Mouse (Mus musculus) megakaryocyte, embryonic 14.5 days (primary cell): Measurements from ENCODE around the gene Fbrsl1. TPM values are rescaled to one million over a fixed set of nuclear protein-coding genes. Genes with fewer than 3 reads are reported as not detected.

Experiments used
- H3K27me3 ChIP-seq: replicated peaks from 2 replicates; pipeline ENCODE3; 2012; ENCODE audit warnings: inconsistent platforms
- H3K36me3 ChIP-seq: replicated peaks from 2 replicates; pipeline ENCODE3; 2012; ENCODE audit warnings: low read length, inconsistent platforms, mixed read lengths
- H3K4me1 ChIP-seq: 2 replicates; pipeline ENCODE4 v1.6.1; 2012; ENCODE audit warnings: inconsistent platforms
- H3K4me3 ChIP-seq: replicated peaks from 2 replicates; pipeline ENCODE3; 2012; ENCODE audit warnings: moderate library complexity, mild to moderate bottlenecking, inconsistent platforms
- H3K9me3 ChIP-seq: 2 replicates; pipeline ENCODE4 v1.6.1; 2012; ENCODE audit warnings: inconsistent platforms
- FLI1 ChIP-seq: IDR thresholded peaks from 2 replicates; pipeline ENCODE4 v1.6.1; 2012; ENCODE audit warnings: low read length, inconsistent platforms, mixed read lengths
- GATA1 ChIP-seq: IDR thresholded peaks from 3 replicates; pipeline ENCODE4 v1.6.1; 2012; ENCODE audit warnings: mixed read lengths, low read length, inconsistent platforms, borderline replicate concordance
- polyA plus RNA-seq: library from polyadenylated mRNA; stranded (reverse); fragments of >175 nt; gene quantifications from 2 replicates; pipeline ENCODE4 v1.2.3, GENCODE M21; 2012; ENCODE audit warnings: low replicate concordance; ENCODE audit not compliant: insufficient read depth

The Fbrsl1 gene
- polyA plus RNA-seq, 1 experiment: 66.5 TPM

- H3K36me3 ChIP-seq: peaks cover 47% of the 10 kb centered on the region
- no peak overlapping the region for H3K4me3 ChIP-seq
- H3K4me1 ChIP-seq: peaks cover 45% of the 10 kb centered on the region
- H3K27me3 ChIP-seq: peaks cover 8% of the 10 kb centered on the region
- H3K9me3 ChIP-seq: no peaks in the 10 kb centered on the region
- no peak for TF ChIP-seq FLI1
- TF ChIP-seq GATA1: no peak
These were observed 55.6 kb downstream of the Fbrsl1 start for GRCm38 (mm10) chr5:110392727-110393126.

GRCm38 (mm10) chr5:110390631-110391030 lies 57.7 kb downstream of the Fbrsl1 start:
- Histone ChIP-seq H3K36me3 (peaks cover 33% of the 10 kb centered on the region), H3K27me3 (peaks cover 29% of the 10 kb centered on the region), H3K4me1 (peaks cover 63% of the 10 kb centered on the region), H3K4me3 (no peak overlapping the region), H3K9me3 (no peaks in the 10 kb centered on the region)
- TF ChIP-seq FLI1 (no peak), GATA1 (no peak)

GRCm38 (mm10) chr5:110387332-110387731 lies 61.0 kb downstream of the Fbrsl1 start:
- Histone ChIP-seq H3K4me1 (peaks cover 55% of the 10 kb centered on the region), H3K9me3 (no peaks in the 10 kb centered on the region), H3K4me3 (peak overlapping the region; percentile 91), H3K36me3 (peaks cover 11% of the 10 kb centered on the region), H3K27me3 (peaks cover 41% of the 10 kb centered on the region)
- TF ChIP-seq FLI1: no peak
- TF ChIP-seq GATA1: no peak

GRCm38 (mm10) chr5:110386371-110387330 lies 61.7 kb downstream of the Fbrsl1 start:
- TF ChIP-seq GATA1 (no peak), FLI1 (no peak)
- Histone ChIP-seq H3K9me3 (no peaks in the 10 kb centered on the region), H3K4me1 (peaks cover 48% of the 10 kb centered on the region), H3K27me3 (peaks cover 41% of the 10 kb centered on the region), H3K4me3 (peak overlapping the region; percentile 91), H3K36me3 (peaks cover 11% of the 10 kb centered on the region)

GRCm38 (mm10) chr5:110385263-110385662 lies 63.0 kb downstream of the Fbrsl1 start:
- Histone ChIP-seq H3K4me3 (no peak overlapping the region), H3K4me1 (peaks cover 34% of the 10 kb centered on the region), H3K9me3 (no peaks in the 10 kb centered on the region), H3K27me3 (peaks cover 41% of the 10 kb centered on the region), H3K36me3 (peaks cover 13% of the 10 kb centered on the region)
- TF ChIP-seq GATA1 (no peak), FLI1 (no peak)

GRCm38 (mm10) chr5:110384491-110384890 lies 63.8 kb downstream of the Fbrsl1 start:
- Histone ChIP-seq H3K27me3 (peaks cover 39% of the 10 kb centered on the region), H3K36me3 (peaks cover 14% of the 10 kb centered on the region), H3K4me3 (no peak overlapping the region), H3K9me3 (no peaks in the 10 kb centered on the region), H3K4me1 (peaks cover 27% of the 10 kb centered on the region)
- TF ChIP-seq GATA1 (no peak), FLI1 (no peak)

GRCm38 (mm10) chr5:110379823-110380222 lies 68.5 kb downstream of the Fbrsl1 start:
- H3K9me3 ChIP-seq: no peaks in the 10 kb centered on the region
- no peaks in the 10 kb centered on the region for H3K4me1 ChIP-seq
- peaks cover 51% of the 10 kb centered on the region for H3K36me3 ChIP-seq
- peaks cover 7% of the 10 kb centered on the region for H3K27me3 ChIP-seq
- H3K4me3 ChIP-seq: no peak overlapping the region
- TF ChIP-seq GATA1: no peak

GRCm38 (mm10) chr5:110379086-110379485 lies 69.2 kb downstream of the Fbrsl1 start:
- H3K4me1 ChIP-seq: no peaks in the 10 kb centered on the region
- no peak overlapping the region for H3K4me3 ChIP-seq
- no peak for TF ChIP-seq FLI1
- TF ChIP-seq GATA1: no peak
- H3K36me3 ChIP-seq: peaks cover 58% of the 10 kb centered on the region
- no peaks in the 10 kb centered on the region for H3K9me3 ChIP-seq
- H3K27me3 ChIP-seq: no peaks in the 10 kb centered on the region

GRCm38 (mm10) chr5:110378181-110378583 lies 70.1 kb downstream of the Fbrsl1 start:
- Histone ChIP-seq H3K36me3 (peaks cover 67% of the 10 kb centered on the region), H3K4me3 (no peak overlapping the region), H3K9me3 (no peaks in the 10 kb centered on the region), H3K27me3 (no peaks in the 10 kb centered on the region), H3K4me1 (no peaks in the 10 kb centered on the region)
- TF ChIP-seq FLI1: no peak
- TF ChIP-seq GATA1: no peak

GRCm38 (mm10) chr5:110376802-110377433 lies 71.4 kb downstream of the Fbrsl1 start:
- Histone ChIP-seq H3K4me3 (no peak overlapping the region), H3K9me3 (no peaks in the 10 kb centered on the region), H3K4me1 (no peaks in the 10 kb centered on the region), H3K36me3 (peaks cover 69% of the 10 kb centered on the region), H3K27me3 (no peaks in the 10 kb centered on the region)
- TF ChIP-seq GATA1 (no peak), FLI1 (no peak)
